Mouse (Mus musculus) subcutaneous adipose tissue, adult 2 months (tissue): Measurements from ENCODE around the gene Foxd4. TPM values are rescaled to one million over a fixed set of nuclear protein-coding genes. Genes with fewer than 3 reads are reported as not detected.

ENCODE experiments used
- polyA plus RNA-seq: library from polyadenylated mRNA; depleted of rRNA; stranded (reverse); fragments of >200 nt; gene quantifications from 2 replicates; pipeline ENCODE4 v1.2.3, GENCODE M21; 2012; ENCODE audit warnings: low replicate concordance; rRNA removed

The Foxd4 gene
- not detected in 2 replicates for polyA plus RNA-seq

GRCm38 (mm10) chr19:24900581-24901220, at the start of gene Foxd4:
Gene Foxd4 (minus strand): TSS chr19:24901197.

GRCm38 (mm10) chr19:24875129-24875870, 25.7 kb downstream of the Foxd4 start, which contains the start of gene Gm10053:
Gene Gm10053 (plus strand): TSS chr19:24875686.

GRCm38 (mm10) chr19:24861612-24862451, 39.2 kb downstream of the Foxd4 start, which contains the start of gene Pgm5:
Gene Pgm5 (minus strand): TSS chr19:24861855.

Other genes starting within 250 kb of the Foxd4 start
- gene Tmem252, start 227.2 kb downstream of the Foxd4 start, polyA plus RNA-seq = 2.6 and 3.4 TPM in 2 replicates
- 11.0 and 107 TPM in 2 replicates for gene Pgm5, start 39.3 kb downstream of the Foxd4 start, polyA plus RNA-seq
- 29.3 and 52.2 TPM in 2 replicates for gene Gm10053, start 25.5 kb downstream of the Foxd4 start, polyA plus RNA-seq
- gene Cbwd1, start 60.4 kb upstream of the Foxd4 start, polyA plus RNA-seq = 3.3 and 3.5 TPM in 2 replicates
- gene Dock8, start 98.3 kb upstream of the Foxd4 start, polyA plus RNA-seq = 10.1 and 10.9 TPM in 2 replicates